Mouse (Mus musculus): Measurements from ENCODE around the gene Sh3bgrl. TPM values are rescaled to one million over a fixed set of nuclear protein-coding genes. Genes with fewer than 3 reads are reported as not detected.
"Not testable (repeated sequence)": the region's sequence is repeated elsewhere in the genome, so short reads cannot be mapped to it uniquely, and the experiment has no call there.

Gene Sh3bgrl
- polyA plus RNA-seq (2011; ENCODE audit: insufficient read depth, insufficient read length, low replicate concordance, missing spikeins) = 31.2 and 42.1 TPM in 2 replicates

GRCm38 (mm10) chrX:109095245-109096242 is at the start of gene Sh3bgrl:
Gene Sh3bgrl (plus strand): TSS chrX:109095365.
- WGBS = 11% methylated on average over 26 of the region's 26 CpGs

GRCm38 (mm10) chrX:109047773-109048172 is 47.4 kb upstream of the Sh3bgrl start:
- TF ChIP-seq POLR2A (IDR thresholded peaks at IDR 0.05; ENCODE audit: borderline replicate concordance, control insufficient read depth, low read depth, low read length) (no peak), CTCF (IDR thresholded peaks at IDR 0.05; ENCODE audit: control insufficient read depth, insufficient read depth, low read length) (no peak)

More at GRCm38 (mm10) chrX:109095245-109096242, at the start of gene Sh3bgrl:
- Histone ChIP-seq H3K4me1 (ENCODE audit: control insufficient read depth, insufficient read depth, low read length) (no peaks in the 10 kb centered on the region), H3K4me3 (replicated peaks; ENCODE audit: control insufficient read depth, low read depth, low read length) (peak within 1 kb of the TSS; percentile 75), H3K27ac (ENCODE audit: control insufficient read depth, insufficient read depth, low read depth, low read length, poor library complexity) (peak within 1 kb of the TSS; percentile 39; the same call in 1 of the 2 replicates)
- TF ChIP-seq POLR2A (IDR thresholded peaks at IDR 0.05; ENCODE audit: borderline replicate concordance, control insufficient read depth, low read depth, low read length) = peak; percentile 42; the same call in 1 of the 2 replicates
- no peak for TF ChIP-seq CTCF (IDR thresholded peaks at IDR 0.05; ENCODE audit: control insufficient read depth, insufficient read depth, low read length)

GRCm38 (mm10) chrX:109071719-109072118 is 23.4 kb upstream of the Sh3bgrl start:
- WGBS = 78% methylated on average over 3 of the region's 3 CpGs
- TF ChIP-seq CTCF (IDR thresholded peaks at IDR 0.05; ENCODE audit: control insufficient read depth, insufficient read depth, low read length) = no peak
- no peak for TF ChIP-seq POLR2A (IDR thresholded peaks at IDR 0.05; ENCODE audit: borderline replicate concordance, control insufficient read depth, low read depth, low read length)
- no peak overlapping the region for H3K4me3 ChIP-seq (replicated peaks; ENCODE audit: control insufficient read depth, low read depth, low read length)
- no peak overlapping the region for H3K27ac ChIP-seq (ENCODE audit: control insufficient read depth, insufficient read depth, low read depth, low read length, poor library complexity)
- no peaks in the 10 kb centered on the region for H3K4me1 ChIP-seq (ENCODE audit: control insufficient read depth, insufficient read depth, low read length)

More at GRCm38 (mm10) chrX:109047773-109048172, 47.4 kb upstream of the Sh3bgrl start:
- Histone ChIP-seq H3K4me3 (replicated peaks; ENCODE audit: control insufficient read depth, low read depth, low read length) (no peak overlapping the region), H3K4me1 (ENCODE audit: control insufficient read depth, insufficient read depth, low read length) (no peaks in the 10 kb centered on the region), H3K27ac (ENCODE audit: control insufficient read depth, insufficient read depth, low read depth, low read length, poor library complexity) (no peak overlapping the region)
- WGBS = 74% methylated on average over 1 of the region's 1 CpGs

- Histone ChIP-seq H3K4me1 (ENCODE audit: control insufficient read depth, insufficient read depth, low read length) (no peaks in the 10 kb centered on the region), H3K4me3 (replicated peaks; ENCODE audit: control insufficient read depth, low read depth, low read length) (no peak overlapping the region), H3K27ac (ENCODE audit: control insufficient read depth, insufficient read depth, low read depth, low read length, poor library complexity) (no peak overlapping the region)
- TF ChIP-seq CTCF (IDR thresholded peaks at IDR 0.05; ENCODE audit: control insufficient read depth, insufficient read depth, low read length) = no peak
- 56% methylated on average over 1 of the region's 1 CpGs for WGBS
Observed at GRCm38 (mm10) chrX:109075716-109076115, 19.4 kb upstream of the Sh3bgrl start.

- no peak overlapping the region for H3K27ac ChIP-seq (ENCODE audit: control insufficient read depth, insufficient read depth, low read depth, low read length, poor library complexity)
- no peaks in the 10 kb centered on the region for H3K4me1 ChIP-seq (ENCODE audit: control insufficient read depth, insufficient read depth, low read length)
- WGBS = 24% methylated on average over 3 of the region's 3 CpGs
- TF ChIP-seq POLR2A (IDR thresholded peaks at IDR 0.05; ENCODE audit: borderline replicate concordance, control insufficient read depth, low read depth, low read length) = no peak
- no peak for TF ChIP-seq CTCF (IDR thresholded peaks at IDR 0.05; ENCODE audit: control insufficient read depth, insufficient read depth, low read length)
- H3K4me3 ChIP-seq (replicated peaks; ENCODE audit: control insufficient read depth, low read depth, low read length) = no peak overlapping the region
Observed at GRCm38 (mm10) chrX:109076355-109076754, 18.8 kb upstream of the Sh3bgrl start.

- not testable (repeated sequence) for H3K27ac ChIP-seq (ENCODE audit: control insufficient read depth, insufficient read depth, low read depth, low read length, poor library complexity); H3K4me3 ChIP-seq (replicated peaks; ENCODE audit: control insufficient read depth, low read depth, low read length); H3K4me1 ChIP-seq (ENCODE audit: control insufficient read depth, insufficient read depth, low read length)
- 75% methylated on average over 4 of the region's 4 CpGs for WGBS
Observed at GRCm38 (mm10) chrX:109079354-109079753, 15.8 kb upstream of the Sh3bgrl start.

- Histone ChIP-seq H3K4me3 (replicated peaks; ENCODE audit: control insufficient read depth, low read depth, low read length) (no peak overlapping the region), H3K27ac (ENCODE audit: control insufficient read depth, insufficient read depth, low read depth, low read length, poor library complexity) (no peak overlapping the region), H3K4me1 (ENCODE audit: control insufficient read depth, insufficient read depth, low read length) (no peaks in the 10 kb centered on the region)
- TF ChIP-seq POLR2A (IDR thresholded peaks at IDR 0.05; ENCODE audit: borderline replicate concordance, control insufficient read depth, low read depth, low read length) (no peak), CTCF (IDR thresholded peaks at IDR 0.05; ENCODE audit: control insufficient read depth, insufficient read depth, low read length) (no peak)
Observed at GRCm38 (mm10) chrX:109087073-109087472, 8.1 kb upstream of the Sh3bgrl start.

GRCm38 (mm10) chrX:109094800-109095199 is 365 bp upstream of the Sh3bgrl start:
- no peak overlapping the region for H3K27ac ChIP-seq (ENCODE audit: control insufficient read depth, insufficient read depth, low read depth, low read length, poor library complexity)
- TF ChIP-seq POLR2A (IDR thresholded peaks at IDR 0.05; ENCODE audit: borderline replicate concordance, control insufficient read depth, low read depth, low read length) (no peak), CTCF (IDR thresholded peaks at IDR 0.05; ENCODE audit: control insufficient read depth, insufficient read depth, low read length) (no peak)
- WGBS = 8% methylated on average over 4 of the region's 4 CpGs
- no peak overlapping the region for H3K4me3 ChIP-seq (replicated peaks; ENCODE audit: control insufficient read depth, low read depth, low read length)
- H3K4me1 ChIP-seq (ENCODE audit: control insufficient read depth, insufficient read depth, low read length) = no peaks in the 10 kb centered on the region

Data from bone marrow, adult 2 months (tissue).